In genomic region chr9:74528550-74528949, GRCm38 (mm10) we compare ENCODE assay signal across 21 mouse cellular contexts.
A peak's percentile ranks its signal among the peaks of the same experiment; 100 is the strongest.
DNase-seq lines count a peak whose midpoint lies in the region; ATAC-seq and TF ChIP-seq lines count a peak whose summit lies in the region.
"Had no signal": no experiment of that assay in that cellular context is flagged by ENCODE, and none has a peak within 500 bp of the region (broad histone marks: within the 10 kb centered on the region; RNA-seq: fewer than 3 reads in every experiment).

No protein-coding gene starts in this region.

- TF ChIP-seq EP300 in liver, postnatal 0 days (IDR thresholded peaks at IDR 0.05; ENCODE audit: low read depth), result peak; percentile 87

- H3K4me2 ChIP-seq in liver, postnatal 0 days (ENCODE audit: low read depth, low read length), result no peak overlapping the region
- H3K4me2 ChIP-seq in liver, embryonic 12.5 days, result no peak overlapping the region
- H3K4me2 ChIP-seq: embryonic facial prominence, embryonic 13.5 days; embryonic facial prominence, embryonic 15.5 days; forebrain, embryonic 12.5 days had no signal

- H3K4me3 ChIP-seq in liver, postnatal 0 days (ENCODE audit: low read depth, low read length), result no peak overlapping the region
- no peak overlapping the region for H3K4me3 ChIP-seq in liver, embryonic 12.5 days
- H3K4me3 ChIP-seq: embryonic facial prominence, embryonic 13.5 days; embryonic facial prominence, embryonic 15.5 days; erythroblast, embryonic 14.5 days; forebrain, embryonic 10.5 days; forebrain, embryonic 12.5 days had no signal

- peak; percentile 90 for ATAC-seq in liver, postnatal 0 days
- no peak for ATAC-seq in liver, embryonic 12.5 days
- ATAC-seq: forebrain, embryonic 14.5 days; forebrain, embryonic 16.5 days had no signal

- H3K27ac ChIP-seq in liver, postnatal 0 days (ENCODE audit: low read depth), result peak overlapping the region; percentile 49
- H3K27ac ChIP-seq in liver, embryonic 12.5 days, result no peak overlapping the region
- H3K27ac ChIP-seq: embryonic facial prominence, embryonic 13.5 days; embryonic facial prominence, embryonic 15.5 days; forebrain, embryonic 10.5 days; forebrain, embryonic 12.5 days had no signal

- 49% methylated on average over 3 of the region's 3 CpGs for WGBS in liver, postnatal 0 days (ENCODE audit: insufficient replicate concordance)
- whole genome bisulfite sequencing in liver, embryonic 12.5 days (ENCODE audit: insufficient replicate concordance), result 65% methylated on average over 3 of the region's 3 CpGs

- no peak overlapping the region for H3K9ac ChIP-seq in liver, postnatal 0 days (replicated peaks)
- H3K9ac ChIP-seq in liver, embryonic 12.5 days, result no peak overlapping the region
- H3K9ac ChIP-seq: embryonic facial prominence, embryonic 13.5 days; embryonic facial prominence, embryonic 15.5 days; forebrain, embryonic 12.5 days had no signal

- H3K27me3 ChIP-seq in liver, postnatal 0 days (ENCODE audit: insufficient read depth, low read length), result no peaks in the 10 kb centered on the region
- H3K27me3 ChIP-seq in liver, embryonic 12.5 days (replicated peaks), result no peaks in the 10 kb centered on the region
- H3K27me3 ChIP-seq: embryonic facial prominence, embryonic 15.5 days; forebrain, embryonic 12.5 days had no signal

- no peaks in the 10 kb centered on the region for H3K4me1 ChIP-seq in liver, postnatal 0 days (ENCODE audit: insufficient read depth)
- no peaks in the 10 kb centered on the region for H3K4me1 ChIP-seq in liver, embryonic 12.5 days
- H3K4me1 ChIP-seq: embryonic facial prominence, embryonic 13.5 days; embryonic facial prominence, embryonic 15.5 days had no signal

- H3K36me3 ChIP-seq in liver, postnatal 0 days (replicated peaks; ENCODE audit: insufficient read depth, low read length), result no peaks in the 10 kb centered on the region
- no peaks in the 10 kb centered on the region for H3K36me3 ChIP-seq in liver, embryonic 12.5 days
- H3K36me3 ChIP-seq: embryonic facial prominence, embryonic 13.5 days; embryonic facial prominence, embryonic 15.5 days; forebrain, embryonic 10.5 days; forebrain, embryonic 12.5 days had no signal

- no peaks in the 10 kb centered on the region for H3K9me3 ChIP-seq in liver, postnatal 0 days (ENCODE audit: low read length)
- H3K9me3 ChIP-seq in liver, embryonic 12.5 days (replicated peaks), result no peaks in the 10 kb centered on the region
- H3K9me3 ChIP-seq: embryonic facial prominence, embryonic 13.5 days; embryonic facial prominence, embryonic 15.5 days; forebrain, embryonic 10.5 days; forebrain, embryonic 12.5 days had no signal

- TF ChIP-seq CTCF in liver, postnatal 0 days (IDR thresholded peaks at IDR 0.05; ENCODE audit: low read depth), result no peak

- DNase-seq in liver, postnatal 0 days, result no peak
- DNase-seq in lung, postnatal 25 days (ENCODE audit: low spot score), result peak; percentile 10
- no peak for DNase-seq in lung, postnatal 10 days
- DNase-seq: adrenal gland, adult 2 months; adrenal gland, postnatal 10 days; adrenal gland, postnatal 25 days; cerebellum, adult 11 months; cerebellum, adult 18-20 months; cerebellum, adult 8-10 months; cerebellum, adult 9-11 months; cerebellum, postnatal 14 days; cerebellum, postnatal 36 days; embryo, embryonic 11 days had no signal
